Comparison of ENCODE assay signal across 15 mouse cellular contexts in the genomic region with DNA sequence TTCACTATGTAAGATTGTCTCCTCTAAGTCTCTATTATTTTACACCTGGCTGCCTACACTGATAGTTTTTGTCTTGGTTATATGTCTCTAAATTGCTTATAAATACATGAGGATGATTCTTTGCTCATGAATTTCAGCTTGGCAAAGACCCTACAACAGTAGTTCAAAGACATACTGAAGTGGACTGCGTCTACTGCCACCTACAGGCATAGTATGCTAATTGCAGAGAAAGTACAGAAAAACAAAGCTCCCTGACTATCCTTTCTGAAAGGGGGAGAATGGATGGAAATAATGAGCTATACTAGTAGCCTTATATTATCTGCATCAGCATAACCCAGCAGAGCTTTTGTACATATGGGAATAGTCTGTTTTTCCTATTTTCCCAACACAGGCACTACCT.
A peak's percentile ranks its signal among the peaks of the same experiment; 100 is the strongest.
DNase-seq lines count a peak whose midpoint lies in the region; ATAC-seq and TF ChIP-seq lines count a peak whose summit lies in the region.
"Had no signal": no experiment of that assay in that cellular context is flagged by ENCODE, and none has a peak within 500 bp of the region (broad histone marks: within the 10 kb centered on the region; RNA-seq: fewer than 3 reads in every experiment).

No protein-coding gene starts in this region.

- H3K9ac ChIP-seq in heart, adult 2 months (ENCODE audit: low read depth, low read length), result no peak overlapping the region
- no peak overlapping the region for H3K9ac ChIP-seq in liver, postnatal 0 days (replicated peaks)
- H3K9ac ChIP-seq in liver, embryonic 11.5 days (ENCODE audit: low read depth, low read length), result no peak overlapping the region
- H3K9ac ChIP-seq in MEL (ENCODE audit: control insufficient read depth, low read depth, low read length, poor library complexity, severe bottlenecking), result no peak overlapping the region
- H3K9ac ChIP-seq: embryonic facial prominence, embryonic 15.5 days had no signal

- no peak for ATAC-seq in liver, postnatal 0 days
- no peak for ATAC-seq in liver, embryonic 11.5 days (replicated peaks; ENCODE audit: low FRiP score)
- ATAC-seq: CD4-positive, CD25-positive, alpha-beta regulatory T cell, adult 4 months; hindbrain, embryonic 16.5 days had no signal

- TF ChIP-seq POLR2A in heart, adult 2 months (IDR thresholded peaks at IDR 0.05; ENCODE audit: insufficient read depth, low read depth, low read length), result no peak
- TF ChIP-seq POLR2A in MEL (IDR thresholded peaks at IDR 0.05; ENCODE audit: control insufficient read depth in 1 of 2, insufficient read depth in 1 of 2, low read depth in 1 of 2, low read length in 2 of 2, poor library complexity in 1 of 2), result no peak

- peaks cover 4% of the 10 kb centered on the region for H3K4me1 ChIP-seq in heart, adult 2 months (ENCODE audit: control insufficient read depth, insufficient read depth, low read length)
- no peaks in the 10 kb centered on the region for H3K4me1 ChIP-seq in liver, postnatal 0 days (ENCODE audit: insufficient read depth)
- no peaks in the 10 kb centered on the region for H3K4me1 ChIP-seq in liver, embryonic 11.5 days (replicated peaks; ENCODE audit: control insufficient read depth, insufficient read depth, low read length)
- no peaks in the 10 kb centered on the region for H3K4me1 ChIP-seq in MEL (ENCODE audit: control insufficient read depth in 1 of 2, insufficient read depth in 2 of 2, low read length in 2 of 2)

- H3K36me3 ChIP-seq in heart, adult 2 months (ENCODE audit: control insufficient read depth, insufficient read depth, low read length), result peaks cover 13% of the 10 kb centered on the region
- H3K36me3 ChIP-seq in liver, postnatal 0 days (replicated peaks; ENCODE audit: insufficient read depth, low read length), result no peaks in the 10 kb centered on the region
- no peaks in the 10 kb centered on the region for H3K36me3 ChIP-seq in liver, embryonic 11.5 days (ENCODE audit: control insufficient read depth, insufficient read depth, low read length)
- H3K36me3 ChIP-seq in MEL (ENCODE audit: control insufficient read depth in 1 of 2, insufficient read depth in 2 of 2, low read length in 2 of 2), result no peaks in the 10 kb centered on the region
- H3K36me3 ChIP-seq: embryonic facial prominence, embryonic 15.5 days had no signal

- intact Hi-C loops in heart, adult 2 months (cut with DNase I), result loop anchor here (2.0 to 5.0 kb wide), 2 partner anchors 139 to 229 kb away; no protein-coding TSS in a partner anchor

- H3K27me3 ChIP-seq in heart, adult 2 months (ENCODE audit: control insufficient read depth, insufficient read depth, low read length), result no peaks in the 10 kb centered on the region
- no peaks in the 10 kb centered on the region for H3K27me3 ChIP-seq in liver, postnatal 0 days (ENCODE audit: insufficient read depth, low read length)
- H3K27me3 ChIP-seq in liver, embryonic 11.5 days (replicated peaks; ENCODE audit: control insufficient read depth, insufficient read depth, low read length), result no peaks in the 10 kb centered on the region
- H3K27me3 ChIP-seq in MEL (ENCODE audit: control insufficient read depth in 1 of 2, insufficient read depth in 2 of 2, low read length in 2 of 2), result no peaks in the 10 kb centered on the region
- H3K27me3 ChIP-seq: embryonic facial prominence, embryonic 15.5 days had no signal

- no peak for DNase-seq in heart, adult 2 months
- DNase-seq in heart, adult 11 months, result no peak
- DNase-seq in liver, postnatal 0 days, result no peak
- DNase-seq in liver, embryonic 11.5 days (ENCODE audit: low spot score), result no peak
- DNase-seq in MEL (ENCODE audit: low read depth, low spot score), result peak; percentile 11
- DNase-seq in c-Kit-positive CD71-positive TER-119-positive erythroid progenitor cells, embryonic 14.5 days (ENCODE audit: low spot score), result peak; percentile 1
- DNase-seq in thymus, postnatal 25 days, result no peak
- DNase-seq in frontal cortex, postnatal 14 days (ENCODE audit: low spot score in 2 of 2), result no peak
- DNase-seq: cerebellum, adult 9-11 months; heart, postnatal 10 days; lung, postnatal 4 days; thymus, postnatal 14 days had no signal

- peak; percentile 18 for TF ChIP-seq RAD21 in MEL (IDR thresholded peaks at IDR 0.05; ENCODE audit: low read depth, low read length)

- H3K27ac ChIP-seq in heart, adult 2 months, result no peak overlapping the region
- no peak overlapping the region for H3K27ac ChIP-seq in liver, postnatal 0 days (ENCODE audit: low read depth)
- no peak overlapping the region for H3K27ac ChIP-seq in liver, embryonic 11.5 days (ENCODE audit: low read depth, low read length)
- no peak overlapping the region for H3K27ac ChIP-seq in MEL (ENCODE audit: control insufficient read depth, low read depth, low read length)
- H3K27ac ChIP-seq: embryonic facial prominence, embryonic 15.5 days had no signal

- no peak overlapping the region for H3K4me3 ChIP-seq in heart, adult 2 months
- H3K4me3 ChIP-seq in liver, postnatal 0 days (ENCODE audit: low read depth, low read length), result no peak overlapping the region
- H3K4me3 ChIP-seq in liver, embryonic 11.5 days (ENCODE audit: low read depth, low read length), result no peak overlapping the region
- no peak overlapping the region for H3K4me3 ChIP-seq in MEL (ENCODE audit: control insufficient read depth in 1 of 2, insufficient read depth in 1 of 2, low read depth in 2 of 2, low read length in 2 of 2)
- H3K4me3 ChIP-seq: embryonic facial prominence, embryonic 15.5 days had no signal

- peak; percentile 84 for TF ChIP-seq CTCF in heart, adult 2 months (IDR thresholded peaks at IDR 0.05)
- peak; percentile 41 for TF ChIP-seq CTCF in liver, postnatal 0 days (IDR thresholded peaks at IDR 0.05; ENCODE audit: low read depth)
- peak in 2 of 3 experiments; percentile 25 to 33; a peak in 3 of 6 replicates for TF ChIP-seq CTCF in MEL (IDR thresholded peaks at IDR 0.05 in 2 of 3, conservative IDR thresholded peaks at IDR 0.05 in 1 of 3; ENCODE audit: control insufficient read depth in 1 of 3, insufficient read depth in 1 of 3, low read depth in 2 of 3, low read length in 3 of 3, poor library complexity in 1 of 3, severe bottlenecking in 1 of 3)

- H3K4me2 ChIP-seq in liver, postnatal 0 days (ENCODE audit: low read depth, low read length), result no peak overlapping the region
- no peak overlapping the region for H3K4me2 ChIP-seq in liver, embryonic 11.5 days
- H3K4me2 ChIP-seq: embryonic facial prominence, embryonic 15.5 days had no signal

- H3K9me3 ChIP-seq in liver, postnatal 0 days (ENCODE audit: low read length), result peaks cover 3% of the 10 kb centered on the region
- H3K9me3 ChIP-seq in liver, embryonic 11.5 days (ENCODE audit: control insufficient read depth, low read length), result no peaks in the 10 kb centered on the region
- no peaks in the 10 kb centered on the region for H3K9me3 ChIP-seq in MEL (replicated peaks; ENCODE audit: insufficient read depth, low read length)
- H3K9me3 ChIP-seq: embryonic facial prominence, embryonic 15.5 days had no signal

- TF ChIP-seq EP300 in heart, adult 2 months (IDR thresholded peaks at IDR 0.05; ENCODE audit: insufficient read depth, low read depth, low read length), result no peak
- TF ChIP-seq EP300 in liver, postnatal 0 days (IDR thresholded peaks at IDR 0.05; ENCODE audit: low read depth), result no peak
- no peak for TF ChIP-seq EP300 in MEL (IDR thresholded peaks at IDR 0.05; ENCODE audit: low read depth in 1 of 2, low read length in 2 of 2)

- H3K79me2 ChIP-seq in heart, adult 2 months (replicated peaks; ENCODE audit: control insufficient read depth, insufficient read depth, low read length), result no peaks in the 10 kb centered on the region
- H3K79me2 ChIP-seq in MEL (ENCODE audit: control insufficient read depth, insufficient read depth, low read length, poor library complexity), result no peaks in the 10 kb centered on the region

- WGBS in heart, adult 2 months, result 42% methylated on average over 1 of the region's 1 CpGs
- WGBS in liver, postnatal 0 days (ENCODE audit: insufficient replicate concordance), result 34% methylated on average over 1 of the region's 1 CpGs
- WGBS in liver, embryonic 11.5 days, result 28% methylated on average over 1 of the region's 1 CpGs

TF ChIP-seq in MEL, 35 proteins besides CTCF, POLR2A, EP300 and RAD21:
- TF ChIP-seq SMC3 (IDR thresholded peaks at IDR 0.05; ENCODE audit: low read depth, low read length) (peak; percentile 26), ZKSCAN1 (IDR thresholded peaks at IDR 0.05; ENCODE audit: low read depth, low read length) (no peak)
TF ChIP-seq in MEL: peak in this region for 1.

Comparison
In these comparisons a context has a peak if more than half of its experiments do, and no peak if none do; other contexts are left out.
1. DNase-seq: peak in MEL (single experiment) and c-Kit-positive CD71-positive TER-119-positive erythroid progenitor cells, embryonic 14.5 days (single experiment); none in heart, adult 2 months (0 of 2), heart, adult 11 months (single experiment), liver, postnatal 0 days (single experiment), liver, embryonic 11.5 days (single experiment), thymus, postnatal 25 days (single experiment) and frontal cortex, postnatal 14 days (0 of 2).
2. CTCF ChIP-seq: peak in every context shown above with its lines; median percentile 84 in heart, adult 2 months; 41 in liver, postnatal 0 days; 29 in MEL.